Mouse (Mus musculus): ENCODE results near the gene Tmtc1.

Tmtc1 gene

DNA sequence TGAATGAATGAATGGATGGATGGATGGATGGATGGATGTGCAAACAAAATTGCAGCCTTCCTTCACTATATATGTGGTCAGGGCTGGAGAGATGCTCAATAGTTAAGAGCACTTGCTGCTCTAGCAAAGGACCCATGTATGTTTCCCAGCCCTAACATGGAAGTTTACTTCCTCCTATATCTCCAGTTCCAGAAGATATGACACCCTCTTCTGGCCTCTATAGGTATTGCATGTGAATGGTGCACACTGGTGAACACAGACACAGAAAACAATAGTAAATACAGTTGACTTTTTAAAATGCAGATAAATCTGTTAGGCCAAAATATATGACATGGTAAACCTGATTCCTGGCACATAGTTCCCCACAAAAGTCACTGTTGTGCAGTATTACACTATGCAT is 73.0 kb downstream of the Tmtc1 start:
- DNase-seq (ENCODE audit: low spot score in 2 of 2) = no peak

DNA sequence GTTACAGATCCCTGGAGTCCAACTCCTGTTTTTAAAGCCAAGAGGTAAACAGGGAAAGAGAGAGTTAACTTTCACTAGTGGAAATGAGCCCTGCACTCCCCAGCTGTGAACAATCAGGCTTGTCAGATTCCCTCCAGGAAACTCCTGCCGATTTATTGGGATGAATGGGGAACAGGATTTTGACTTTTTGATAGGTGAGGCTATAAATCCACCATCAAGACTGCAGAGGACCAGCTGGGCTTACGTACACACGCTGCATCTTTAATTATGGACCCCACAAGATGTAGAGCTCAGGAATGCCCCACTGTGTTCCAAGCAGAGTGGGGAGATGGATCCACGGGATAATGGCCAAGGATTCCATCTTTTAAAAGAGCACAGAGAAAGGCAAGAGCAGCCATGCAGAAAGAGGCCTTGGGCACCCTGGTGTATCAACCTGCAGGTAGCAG is 77.1 kb downstream of the Tmtc1 start:
- DNase-seq (ENCODE audit: low spot score in 2 of 2) = no peak

DNA sequence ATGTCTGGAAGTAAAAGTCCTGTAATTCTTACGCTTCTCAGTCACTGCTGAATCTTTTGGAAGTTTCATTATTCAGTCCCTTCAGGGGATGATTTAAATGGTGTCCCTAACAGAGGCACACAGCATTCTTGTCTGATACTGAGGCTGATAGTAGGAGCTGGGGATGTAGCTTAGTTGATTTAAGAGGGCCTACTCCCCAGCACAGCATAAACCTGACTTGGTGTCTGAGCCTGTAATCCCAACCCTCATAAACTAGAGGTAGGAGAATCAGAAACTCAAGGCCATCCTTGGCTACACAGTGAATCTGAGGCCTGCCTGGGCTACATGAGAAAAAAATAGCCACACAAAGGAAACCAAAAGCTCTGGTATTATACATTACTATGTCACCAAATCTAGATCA is 77.6 kb downstream of the Tmtc1 start:
- no peak for DNase-seq (ENCODE audit: low spot score in 2 of 2)

DNA sequence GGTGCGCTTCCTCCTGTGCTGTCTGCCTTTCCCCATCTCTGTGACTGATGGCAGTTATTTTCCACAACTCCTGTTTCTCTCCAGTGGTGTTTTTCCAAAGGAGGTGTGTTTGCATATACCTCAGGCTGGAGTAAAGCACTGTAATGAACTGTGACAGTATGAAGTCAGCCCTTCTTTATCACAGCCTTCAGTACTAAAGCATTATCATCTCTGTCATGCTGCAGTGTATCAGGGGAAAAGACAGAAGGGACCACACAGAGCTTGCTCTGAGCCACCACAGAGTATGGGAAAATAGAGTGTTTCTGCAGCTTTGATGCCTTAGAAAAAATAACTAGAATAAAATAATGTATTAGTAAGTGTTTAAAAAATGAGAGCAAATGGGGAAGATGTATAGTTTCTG is 81.0 kb downstream of the Tmtc1 start:
- no peak for DNase-seq (ENCODE audit: low spot score in 2 of 2)

DNA sequence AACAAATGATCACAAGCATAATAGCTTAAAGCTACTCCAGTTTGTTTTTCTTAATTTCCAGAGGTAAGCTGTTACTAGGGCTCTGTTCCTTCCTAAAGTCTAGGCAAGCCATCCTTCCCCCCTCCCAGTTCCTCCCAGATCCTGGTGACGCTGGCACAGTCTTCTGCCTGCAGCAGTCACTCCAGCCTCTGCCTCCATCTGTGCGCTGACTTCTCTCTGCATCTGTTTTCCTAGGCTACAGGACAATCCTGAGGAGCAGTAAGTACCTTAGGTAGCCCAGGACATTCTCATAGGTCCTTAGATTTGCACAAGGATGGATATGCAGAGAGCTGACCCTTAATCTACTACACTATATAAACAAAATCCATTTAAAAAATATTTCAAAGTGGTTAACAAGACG is 81.7 kb downstream of the Tmtc1 start:
- no peak for DNase-seq (ENCODE audit: low spot score in 2 of 2)

DNA sequence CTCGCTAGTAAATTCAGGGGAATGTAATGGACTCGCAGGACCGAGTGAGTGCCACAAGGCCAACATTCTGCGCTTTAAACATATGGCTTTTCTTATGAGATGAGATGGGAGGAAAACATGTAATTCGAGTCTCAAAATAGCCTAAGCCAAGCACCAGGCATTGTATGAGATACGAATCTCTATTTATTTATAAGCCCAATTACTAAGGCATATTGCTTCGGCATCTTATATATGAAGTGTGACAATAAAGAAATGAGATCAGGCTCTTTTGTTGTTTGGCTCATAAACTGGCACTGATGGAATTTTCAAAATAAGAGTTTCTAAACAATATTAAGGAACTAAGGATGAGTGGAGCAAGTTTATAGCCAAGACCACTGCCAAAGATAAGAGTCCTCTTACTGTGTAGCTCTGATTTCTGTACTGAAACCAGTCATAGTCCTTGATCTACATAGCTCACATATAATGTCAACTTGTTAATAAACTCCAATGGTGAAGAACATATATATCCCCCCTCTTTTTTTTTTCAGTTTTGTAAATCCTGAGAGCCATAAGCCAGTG is 84.8 kb downstream of the Tmtc1 start:
- no peak for DNase-seq (ENCODE audit: low spot score in 2 of 2)

DNA sequence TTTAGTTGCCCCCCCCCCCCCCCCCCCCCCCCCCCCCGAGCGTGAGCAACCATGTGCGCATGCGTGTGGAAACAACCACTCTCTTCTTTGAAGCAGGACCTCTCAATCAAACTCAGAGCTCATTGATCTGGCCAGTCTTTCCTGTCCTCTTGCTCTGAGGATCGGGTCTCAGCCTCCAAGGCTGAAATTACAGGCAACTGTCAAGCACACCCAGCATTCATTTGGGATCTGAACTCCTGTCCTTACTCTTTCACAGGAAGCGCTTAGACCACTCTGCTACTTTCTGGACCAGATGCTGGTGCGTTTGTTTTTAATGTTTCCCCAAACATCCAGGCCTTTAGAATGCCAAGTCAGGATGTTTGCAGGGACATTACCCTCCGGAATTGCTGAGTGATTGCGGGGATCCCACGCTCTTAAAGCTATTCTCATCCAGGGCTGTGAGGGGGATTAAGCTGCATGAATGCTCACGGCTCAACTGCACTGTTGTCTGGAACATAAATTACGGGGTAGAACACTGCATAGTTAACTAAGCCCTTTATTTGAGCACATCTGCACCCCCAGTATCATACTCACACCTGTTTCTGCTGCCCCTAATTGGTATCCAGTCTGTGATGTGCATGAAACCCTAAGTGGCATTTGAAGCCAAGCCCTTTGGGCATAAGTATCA is 85.5 kb downstream of the Tmtc1 start:
- no peak for DNase-seq (ENCODE audit: low spot score in 2 of 2)

DNA sequence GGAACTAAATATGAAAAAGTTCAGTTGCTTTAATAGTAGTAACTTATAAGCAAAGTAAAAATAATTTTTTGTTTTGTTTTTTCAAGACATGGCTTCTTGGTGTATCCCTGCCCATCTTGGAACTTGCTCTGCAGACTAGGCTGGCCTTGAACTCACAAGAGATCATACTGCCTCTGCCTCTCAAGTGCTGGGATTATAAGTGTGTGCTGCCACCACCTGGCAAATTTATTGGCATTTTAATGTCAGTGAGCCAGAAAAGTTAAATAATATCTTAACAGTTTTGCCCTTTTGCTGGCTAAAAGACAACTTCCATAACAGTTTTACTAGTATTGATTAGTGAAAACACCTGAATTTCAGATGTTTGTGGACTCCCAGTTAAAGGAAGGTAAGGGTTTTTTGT is 88.0 kb downstream of the Tmtc1 start:
- DNase-seq (ENCODE audit: low spot score in 2 of 2) = no peak

DNA sequence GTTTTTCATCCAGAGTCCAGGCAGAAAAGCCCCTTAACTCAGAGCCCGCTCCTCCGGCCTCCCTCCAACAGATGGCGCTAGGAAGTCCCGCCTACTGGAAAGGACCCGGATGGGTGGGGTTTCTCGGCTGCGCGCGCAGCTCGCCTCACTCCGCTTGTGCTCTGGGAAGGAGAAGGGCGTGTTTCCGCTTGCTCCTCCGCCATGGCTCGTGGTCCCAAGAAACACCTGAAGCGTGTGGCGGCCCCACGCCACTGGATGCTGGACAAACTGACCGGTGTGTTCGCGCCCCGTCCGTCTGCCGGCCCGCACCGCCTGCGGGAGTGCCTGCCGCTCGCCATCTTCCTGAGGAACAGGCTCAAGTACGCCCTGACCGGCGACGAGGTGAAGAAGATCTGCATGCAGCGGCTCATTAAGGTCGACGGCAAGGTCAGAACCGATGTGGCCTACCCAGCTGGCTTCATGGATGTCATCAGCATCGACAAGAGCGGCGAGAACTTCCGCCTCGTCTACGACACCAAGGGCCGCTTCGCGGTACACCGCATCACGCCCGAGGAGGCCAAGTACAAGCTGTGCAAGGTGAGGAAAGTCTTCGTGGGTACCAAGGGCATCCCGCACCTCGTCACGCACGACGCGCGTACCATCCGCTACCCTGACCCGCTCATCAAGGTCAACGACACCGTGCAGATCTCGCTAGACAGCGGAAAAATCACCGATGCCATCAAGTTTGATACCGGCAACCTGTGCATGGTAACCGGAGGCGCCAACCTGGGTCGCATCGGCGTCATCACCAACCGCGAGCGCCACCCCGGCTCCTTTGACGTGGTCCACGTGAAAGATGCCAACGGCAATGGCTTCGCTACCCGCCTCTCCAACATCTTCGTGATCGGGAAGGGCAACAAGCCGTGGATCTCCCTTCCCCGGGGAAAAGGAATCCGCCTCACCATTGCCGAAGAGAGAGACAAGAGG is 89.4 kb downstream of the Tmtc1 start:
- DNase-seq (ENCODE audit: low spot score in 2 of 2) = peak; percentile 33

DNA sequence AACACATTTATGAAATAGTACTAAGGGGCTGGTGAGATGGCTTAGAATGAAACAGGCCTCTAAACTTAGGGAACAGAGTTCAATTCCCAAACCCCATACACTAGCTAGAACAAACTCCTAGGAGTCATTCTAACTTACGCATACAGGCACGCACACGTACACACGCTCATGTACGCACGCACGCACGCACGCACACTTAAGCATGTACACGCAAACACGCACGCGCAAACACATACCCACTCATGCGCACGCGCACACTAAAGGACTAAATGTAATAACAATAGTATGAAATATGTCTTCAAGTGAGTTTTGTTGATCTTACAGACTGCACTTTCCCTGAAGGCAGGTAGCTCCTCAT is 90.1 kb downstream of the Tmtc1 start:
- no peak for DNase-seq (ENCODE audit: low spot score in 2 of 2)

DNA sequence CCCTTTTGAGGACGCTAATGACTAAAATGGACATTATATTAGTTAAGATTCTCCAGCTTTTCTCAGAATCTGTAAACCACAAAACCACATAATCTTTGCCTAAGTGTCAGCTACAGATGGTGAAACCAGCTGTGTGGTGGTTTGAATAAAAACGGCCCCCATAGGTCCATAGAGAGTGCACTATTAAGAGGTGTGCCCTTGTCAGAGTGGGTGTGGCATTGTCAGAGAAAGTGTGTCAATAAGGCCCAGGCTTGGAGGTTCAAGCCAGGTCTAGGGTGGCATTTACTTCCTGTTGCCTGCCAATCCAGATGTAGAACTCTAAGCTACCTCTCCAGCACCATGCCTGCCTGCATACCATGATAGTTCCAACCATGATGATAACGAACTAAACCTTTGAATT is 99.2 kb downstream of the Tmtc1 start:
- no peak for DNase-seq (ENCODE audit: low spot score in 2 of 2)

DNA sequence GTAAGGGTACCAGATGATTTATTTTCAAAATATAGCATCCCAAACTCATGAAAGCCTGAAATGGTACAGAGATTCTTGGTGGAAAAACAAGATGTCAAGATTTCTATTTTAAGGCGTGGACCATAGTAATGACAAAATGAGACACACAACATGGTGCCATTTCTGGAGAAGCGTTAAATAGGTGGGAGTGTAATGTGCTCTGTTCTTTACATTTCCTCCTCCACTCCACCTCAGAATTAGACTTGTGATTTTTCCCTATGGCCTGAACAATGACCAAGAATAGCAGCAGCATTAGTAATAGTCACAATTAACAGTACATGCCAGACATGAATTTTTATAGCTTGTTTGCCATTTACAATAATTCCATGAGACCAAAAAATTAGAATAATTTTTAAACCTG is 102.0 kb downstream of the Tmtc1 start:
- DNase-seq (ENCODE audit: low spot score in 2 of 2) = no peak

DNA sequence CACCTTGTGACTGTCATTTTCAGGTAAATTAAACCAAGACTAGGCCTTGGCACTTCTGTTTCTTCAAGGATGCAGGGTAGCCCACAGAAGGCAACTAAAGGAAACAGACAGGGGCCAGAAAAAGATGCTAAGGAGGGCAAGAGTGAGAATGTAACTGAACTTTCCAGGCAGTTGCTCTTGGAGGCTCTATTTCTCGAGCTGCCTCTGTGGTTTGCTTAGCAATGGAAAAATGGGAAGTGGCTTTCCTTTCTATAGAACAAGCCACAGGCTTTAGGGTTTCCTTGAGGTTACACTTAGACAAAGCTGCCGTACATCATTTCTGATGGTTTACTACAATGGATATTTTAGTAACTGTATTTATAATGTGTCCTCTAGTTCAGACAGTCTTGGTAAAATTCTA is 102.4 kb downstream of the Tmtc1 start:
- DNase-seq (ENCODE audit: low spot score in 2 of 2) = no peak

DNA sequence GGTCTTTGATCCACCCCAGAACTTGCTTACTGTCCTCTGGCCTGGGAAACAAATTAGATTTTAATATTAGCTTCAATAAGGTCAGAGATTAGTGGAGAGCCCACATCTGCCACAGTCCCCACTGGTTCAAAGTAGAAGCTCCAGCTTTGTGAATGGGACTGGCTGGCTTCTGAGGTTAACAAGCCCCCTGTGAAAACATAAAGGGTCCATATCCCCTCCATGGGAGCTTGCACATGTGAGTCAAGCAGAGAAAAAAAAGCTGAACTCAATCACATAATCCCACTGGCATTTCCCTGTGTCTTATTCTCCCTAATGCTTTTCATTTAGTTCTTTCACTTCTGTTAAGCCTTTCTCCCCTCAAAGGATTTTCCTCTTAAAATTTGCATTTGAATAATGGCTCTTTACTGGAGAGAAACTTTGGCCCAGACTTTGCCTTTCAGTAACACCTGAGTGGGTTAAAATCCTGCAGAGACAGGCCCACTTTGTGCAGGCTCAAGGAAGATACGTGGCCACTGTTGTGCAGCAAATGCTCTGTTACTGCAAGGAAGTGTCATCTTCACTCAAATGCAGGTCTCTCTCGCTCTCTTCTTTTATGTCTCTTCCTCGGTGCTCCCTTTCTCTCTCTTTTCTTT is 105.7 kb downstream of the Tmtc1 start:
- DNase-seq (ENCODE audit: low spot score in 2 of 2) = no peak

DNA sequence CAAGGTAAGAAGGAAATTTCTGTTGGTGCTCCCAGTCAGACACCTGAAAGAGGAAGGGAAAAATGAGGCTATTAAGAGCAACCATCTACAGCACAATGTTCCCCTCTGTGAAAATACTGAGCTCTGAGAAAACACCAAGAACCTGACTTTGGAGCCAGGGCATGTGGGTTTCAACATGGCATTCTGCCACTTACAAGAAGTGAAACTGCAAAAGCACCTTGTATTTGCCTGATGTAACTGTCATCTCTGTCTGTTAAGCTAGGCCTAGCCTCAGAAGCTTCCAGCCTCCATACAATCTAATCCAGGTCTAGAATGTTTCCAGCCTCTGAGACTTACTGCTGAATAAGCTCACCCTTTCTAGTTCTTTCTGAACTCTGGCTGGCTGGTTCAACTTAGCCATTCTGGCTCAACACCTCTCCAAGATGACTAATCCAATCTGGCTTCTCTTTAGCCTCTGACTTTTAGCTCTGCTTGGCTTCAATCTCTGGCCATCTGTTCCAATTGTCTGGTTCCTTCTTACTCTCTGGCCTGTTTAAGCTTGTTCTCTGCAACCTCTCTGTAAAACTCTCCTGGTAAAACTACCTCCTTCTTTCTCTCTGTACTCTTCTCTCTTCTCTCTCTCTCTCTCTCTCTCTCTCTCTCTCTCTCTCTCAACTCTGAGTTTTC is 107.8 kb downstream of the Tmtc1 start:
- DNase-seq (ENCODE audit: low spot score in 2 of 2) = no peak

DNA sequence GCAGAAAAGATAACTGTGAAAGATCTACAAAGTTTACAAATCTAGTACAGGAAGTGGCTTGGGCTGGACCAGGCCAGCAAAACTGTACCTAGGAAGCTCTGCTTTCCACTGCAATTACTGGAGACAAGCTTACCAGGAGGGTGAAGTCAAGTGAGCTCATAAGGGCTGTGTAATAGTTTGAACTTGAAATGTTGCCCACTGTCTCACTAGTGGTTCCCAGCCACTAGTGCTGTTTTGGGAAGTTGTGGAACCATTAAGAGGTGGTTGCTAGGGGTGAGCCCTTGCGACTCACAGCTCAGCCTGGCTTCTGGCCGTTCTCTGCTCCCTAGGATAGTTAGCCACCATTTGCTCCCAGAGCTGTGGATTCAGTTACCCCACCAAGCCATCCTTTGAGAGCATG is 112.3 kb downstream of the Tmtc1 start:
- no peak for DNase-seq (ENCODE audit: low spot score in 2 of 2)

DNA sequence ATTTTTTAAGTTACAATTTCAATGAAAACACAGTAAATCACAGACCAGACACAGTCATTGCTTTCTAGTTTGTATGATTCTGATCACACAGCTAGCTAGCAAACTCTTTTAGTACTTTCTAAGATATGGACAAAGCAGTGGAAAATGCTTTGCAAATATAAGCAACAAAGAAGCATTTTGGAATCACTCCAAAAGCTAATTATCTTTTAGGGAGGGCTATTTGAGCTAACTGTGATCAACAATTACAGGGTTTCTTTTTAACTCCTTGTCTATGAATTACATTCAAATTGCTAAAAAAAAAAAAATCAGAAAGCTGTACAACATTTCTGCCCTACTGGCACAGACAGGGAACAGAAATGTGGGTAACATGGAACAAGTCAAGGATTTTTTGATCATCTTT is 114.2 kb downstream of the Tmtc1 start:
- no peak for DNase-seq (ENCODE audit: low spot score in 2 of 2)

DNA sequence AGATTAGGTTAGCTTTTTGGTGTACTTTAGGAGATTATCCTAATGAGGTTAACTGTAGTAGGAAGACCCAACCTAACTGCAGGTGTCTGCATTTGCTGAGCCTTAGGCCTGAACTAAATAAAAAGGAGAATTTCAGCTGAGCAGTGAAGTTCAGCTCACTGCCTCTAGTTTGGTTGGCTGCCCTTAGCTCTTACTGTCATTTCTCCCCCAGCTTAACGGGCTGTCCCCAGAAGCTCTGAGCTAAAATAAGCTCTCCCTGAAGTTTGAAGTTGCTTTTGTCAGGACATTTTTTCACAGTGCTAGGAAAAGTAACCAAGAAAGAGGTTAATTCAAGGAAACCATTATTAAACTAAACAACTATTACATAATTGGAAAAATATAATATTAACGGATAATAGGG is 115.3 kb downstream of the Tmtc1 start:
- DNase-seq (ENCODE audit: low spot score in 2 of 2) = no peak

DNA sequence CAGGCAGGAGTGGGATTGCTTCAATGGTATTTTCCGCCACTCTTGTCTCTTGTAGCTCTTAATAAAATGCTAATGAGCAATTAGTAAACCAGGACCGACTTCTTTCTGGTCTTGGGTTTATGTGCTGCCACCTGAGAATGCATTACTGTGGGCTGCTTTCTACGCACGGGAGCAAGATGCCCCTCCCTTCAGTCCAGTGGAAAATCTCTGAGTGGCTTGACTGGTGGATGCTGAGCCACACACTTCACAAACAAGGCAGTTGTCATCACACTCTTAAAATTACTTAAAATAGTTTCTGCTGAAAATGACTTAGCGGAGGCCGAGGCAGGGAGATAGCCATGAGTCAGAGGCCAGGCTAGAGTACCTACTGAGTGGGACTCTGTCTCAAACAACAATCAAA is 116.1 kb downstream of the Tmtc1 start:
- no peak for DNase-seq (ENCODE audit: low spot score in 2 of 2)

DNA sequence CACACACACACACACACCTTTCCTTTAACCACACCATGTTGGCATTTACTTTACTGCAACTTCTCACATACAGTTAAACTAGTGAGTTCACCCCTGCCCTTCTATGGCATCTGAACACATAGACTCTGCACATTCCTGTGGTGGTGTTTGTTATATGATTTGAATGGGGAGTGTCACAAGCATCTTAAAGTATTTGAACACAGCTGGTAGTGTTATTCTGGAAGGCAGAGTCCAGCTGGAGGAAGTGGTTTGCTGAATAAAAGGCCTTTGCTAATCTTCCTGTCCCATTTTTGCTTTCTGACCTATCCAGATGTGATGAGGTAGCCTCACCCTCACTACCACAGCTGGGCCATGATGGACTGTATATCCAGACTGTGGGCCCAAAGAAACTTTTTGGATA is 125.5 kb downstream of the Tmtc1 start:
- no peak for DNase-seq (ENCODE audit: low spot score in 2 of 2)

DNA sequence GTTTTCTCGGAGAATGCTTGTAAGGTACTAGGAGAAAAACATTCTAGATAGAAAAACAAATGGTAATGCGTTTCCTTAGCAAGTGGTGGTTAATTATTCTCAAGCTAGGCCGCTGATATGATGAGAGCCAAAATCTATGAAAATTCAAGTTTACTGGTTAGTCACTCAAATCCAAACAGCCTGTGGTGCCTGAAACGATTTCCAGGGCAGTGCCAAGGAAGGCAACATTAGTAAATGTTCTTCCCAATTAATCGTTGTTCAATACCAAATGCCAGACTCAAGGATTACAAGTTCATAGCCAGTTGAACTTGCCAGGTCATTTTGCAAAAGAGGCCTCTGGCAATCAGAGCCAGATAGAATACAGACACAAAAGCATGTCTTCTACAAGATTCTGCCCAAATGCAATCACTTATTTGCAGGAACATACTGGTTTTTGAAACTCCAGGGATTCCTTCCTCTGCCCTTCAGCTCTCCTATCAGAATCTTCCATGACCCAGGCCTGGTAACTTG is 128.6 kb downstream of the Tmtc1 start:
- no peak for DNase-seq (ENCODE audit: low spot score in 2 of 2)

DNA sequence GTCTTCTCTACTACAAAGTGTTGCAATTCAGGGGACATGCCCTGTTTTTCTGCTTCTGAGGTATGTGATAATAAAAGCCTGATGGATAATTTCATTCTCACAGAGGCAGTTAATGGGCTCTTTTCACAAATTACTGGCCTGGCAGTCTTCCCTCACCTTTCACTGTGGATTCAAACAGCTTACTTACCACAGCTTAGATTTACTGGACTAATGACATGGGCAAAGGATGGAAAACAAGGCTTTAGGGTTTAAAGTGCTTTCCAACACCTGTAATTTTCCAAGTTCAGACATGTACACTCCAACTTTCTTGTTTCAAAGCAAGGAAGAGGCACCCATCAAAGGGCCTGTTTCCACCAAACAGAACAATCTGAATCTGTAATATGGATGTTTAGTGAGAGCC is 129.1 kb downstream of the Tmtc1 start:
- no peak for DNase-seq (ENCODE audit: low spot score in 2 of 2)

All from urinary bladder, adult 18-20 months (tissue).